Mouse (Mus musculus) c-Kit-positive CD71-positive TER-119-positive erythroid progenitor cells, embryonic 14.5 days (primary cell): ENCODE results near the gene Brox.
A peak's percentile ranks its signal among the peaks of the same experiment; 100 is the strongest.
"Not testable (repeated sequence)": the region's sequence is repeated elsewhere in the genome, so short reads cannot be mapped to it uniquely, and the experiment has no call there.

Source experiments
- DNase-seq: peaks from one replicate; pipeline ENCODE4 v3.0.0-alpha.2; 2013; ENCODE audit warnings: low spot score

The Brox gene

GRCm38 (mm10) chr1:183296877-183297383 lies at the start of gene Brox:
Gene Brox, minus strand, starts transcription at chr1:183297269.
- peak; percentile 86 for DNase-seq

- DNase-seq: no peak
Measured at GRCm38 (mm10) chr1:183345817-183346195, 48.7 kb upstream of the Brox start.

- peak; percentile 91 for DNase-seq
Measured at GRCm38 (mm10) chr1:183344886-183345816, 48.1 kb upstream of the Brox start.

GRCm38 (mm10) chr1:183342902-183343301 lies 45.8 kb upstream of the Brox start:
- DNase-seq: not testable (repeated sequence)

- no peak for DNase-seq
Measured at GRCm38 (mm10) chr1:183327171-183327570, 30.1 kb upstream of the Brox start.

GRCm38 (mm10) chr1:183324433-183324832 lies 27.4 kb upstream of the Brox start:
- DNase-seq: no peak

GRCm38 (mm10) chr1:183323923-183324322 lies 26.9 kb upstream of the Brox start:
- DNase-seq: no peak

GRCm38 (mm10) chr1:183322496-183322895 lies 25.4 kb upstream of the Brox start:
- not testable (repeated sequence) for DNase-seq

- no peak for DNase-seq
Measured at GRCm38 (mm10) chr1:183320708-183321107, 23.6 kb upstream of the Brox start.

- no peak for DNase-seq
Measured at GRCm38 (mm10) chr1:183315783-183316182, 18.7 kb upstream of the Brox start.

GRCm38 (mm10) chr1:183312076-183312475 lies 15.0 kb upstream of the Brox start:
- DNase-seq: no peak

GRCm38 (mm10) chr1:183309601-183310000 lies 12.5 kb upstream of the Brox start:
- not testable (repeated sequence) for DNase-seq

- no peak for DNase-seq
Measured at GRCm38 (mm10) chr1:183308476-183308875, 11.4 kb upstream of the Brox start.

GRCm38 (mm10) chr1:183307555-183307954 lies 10.5 kb upstream of the Brox start:
- no peak for DNase-seq

GRCm38 (mm10) chr1:183299161-183299560 lies 2.1 kb upstream of the Brox start:
- DNase-seq: peak; percentile 97

GRCm38 (mm10) chr1:183297886-183298489 lies 919 bp upstream of the Brox start:
- DNase-seq: peak; percentile 76

GRCm38 (mm10) chr1:183297473-183297885 lies 410 bp upstream of the Brox start:
- peak; percentile 63 for DNase-seq

- no peak for DNase-seq
Measured at GRCm38 (mm10) chr1:183296465-183296864, 604 bp downstream of the Brox start, which contains the start of gene Aida. Gene Aida, plus strand, starts transcription at chr1:183296590.

GRCm38 (mm10) chr1:183289576-183289975 lies 7.5 kb downstream of the Brox start:
- DNase-seq: no peak

- no peak for DNase-seq
Measured at GRCm38 (mm10) chr1:183288351-183288750, 8.7 kb downstream of the Brox start.

- DNase-seq: no peak
Measured at GRCm38 (mm10) chr1:183275763-183276162, 21.3 kb downstream of the Brox start.

- no peak for DNase-seq
Measured at GRCm38 (mm10) chr1:183274385-183274784, 22.7 kb downstream of the Brox start.
